Mouse (Mus musculus): ENCODE data around the gene Gm27021. TPM values are rescaled to one million over a fixed set of nuclear protein-coding genes. Genes with fewer than 3 reads are reported as not detected.
"Not testable (repeated sequence)": the region's sequence is repeated elsewhere in the genome, so short reads cannot be mapped to it uniquely, and the experiment has no call there.

The Gm27021 gene
- polyA plus RNA-seq, 1 experiment from 2014 or later: 4.7 TPM

DNA sequence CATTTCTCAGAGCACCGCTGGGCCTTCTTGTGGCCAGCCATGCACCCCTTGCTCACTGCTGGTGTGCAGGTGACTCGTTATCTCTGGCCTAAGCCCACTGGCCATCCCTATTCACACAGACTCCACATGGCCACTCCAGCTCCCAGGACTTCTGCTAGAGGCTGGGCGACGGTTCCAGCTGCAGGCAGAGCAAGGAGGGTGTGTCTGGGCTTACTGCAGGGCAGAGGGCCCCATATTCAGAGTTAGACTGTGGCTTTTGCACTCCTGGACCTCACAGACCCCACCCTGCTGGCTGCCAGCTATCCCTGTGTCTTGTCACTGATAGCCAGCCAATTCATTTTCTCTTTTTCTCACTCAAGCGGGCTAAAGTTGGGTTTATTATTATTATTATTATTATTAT is 16.2 kb upstream of the Gm27021 start:
- Histone ChIP-seq H3K36me3 (ENCODE audit: control insufficient read depth, insufficient read depth, low read length) (no peaks in the 10 kb centered on the region), H3K4me2 (replicated peaks; ENCODE audit: low read depth) (no peak overlapping the region), H3K9me3 (ENCODE audit: control insufficient read depth, low read length) (no peaks in the 10 kb centered on the region), H3K4me3 (ENCODE audit: low read depth, low read length) (no peak overlapping the region), H3K27ac (replicated peaks) (no peak overlapping the region), H3K27me3 (ENCODE audit: control insufficient read depth, insufficient read depth, low read length) (no peaks in the 10 kb centered on the region), H3K9ac (ENCODE audit: low read length) (no peak overlapping the region), H3K4me1 (replicated peaks; ENCODE audit: control insufficient read depth, insufficient read depth) (peaks cover 9% of the 10 kb centered on the region)
- ATAC-seq (ENCODE audit: low FRiP score, low TSS enrichment) (no peak), DNase-seq (ENCODE audit: low spot score) (no peak)
- 71% methylated on average over 5 of the region's 5 CpGs for WGBS
- TF ChIP-seq EP300 (optimal IDR thresholded peaks at IDR 0.05): no peak
- TF ChIP-seq CTCF (IDR thresholded peaks at IDR 0.05; ENCODE audit: low read depth): no peak

- Histone ChIP-seq H3K4me2 (replicated peaks; ENCODE audit: low read depth) (no peak overlapping the region), H3K4me1 (replicated peaks; ENCODE audit: control insufficient read depth, insufficient read depth) (peaks cover 9% of the 10 kb centered on the region), H3K4me3 (ENCODE audit: low read depth, low read length) (no peak overlapping the region), H3K9ac (ENCODE audit: low read length) (no peak overlapping the region), H3K9me3 (ENCODE audit: control insufficient read depth, low read length) (no peaks in the 10 kb centered on the region), H3K36me3 (ENCODE audit: control insufficient read depth, insufficient read depth, low read length) (no peaks in the 10 kb centered on the region), H3K27me3 (ENCODE audit: control insufficient read depth, insufficient read depth, low read length) (no peaks in the 10 kb centered on the region), H3K27ac (replicated peaks) (no peak overlapping the region)
- peak; percentile 66; the same call in 1 of the 2 replicates for ATAC-seq (ENCODE audit: low FRiP score, low TSS enrichment)
- TF ChIP-seq EP300 (optimal IDR thresholded peaks at IDR 0.05) (no peak), CTCF (IDR thresholded peaks at IDR 0.05; ENCODE audit: low read depth) (peak; percentile 88)
- 18% methylated on average over 10 of the region's 10 CpGs for WGBS
- DNase-seq (ENCODE audit: low spot score): peak; percentile 89
These were observed 15.7 kb upstream of the Gm27021 start for GRCm38 (mm10) chr8:120683602-120684001.

- DNase-seq (ENCODE audit: low spot score) (no peak), ATAC-seq (ENCODE audit: low FRiP score, low TSS enrichment) (no peak)
- WGBS: 80% methylated on average over 10 of the region's 10 CpGs
These were observed 13.2 kb upstream of the Gm27021 start for GRCm38 (mm10) chr8:120681113-120681512.

DNA sequence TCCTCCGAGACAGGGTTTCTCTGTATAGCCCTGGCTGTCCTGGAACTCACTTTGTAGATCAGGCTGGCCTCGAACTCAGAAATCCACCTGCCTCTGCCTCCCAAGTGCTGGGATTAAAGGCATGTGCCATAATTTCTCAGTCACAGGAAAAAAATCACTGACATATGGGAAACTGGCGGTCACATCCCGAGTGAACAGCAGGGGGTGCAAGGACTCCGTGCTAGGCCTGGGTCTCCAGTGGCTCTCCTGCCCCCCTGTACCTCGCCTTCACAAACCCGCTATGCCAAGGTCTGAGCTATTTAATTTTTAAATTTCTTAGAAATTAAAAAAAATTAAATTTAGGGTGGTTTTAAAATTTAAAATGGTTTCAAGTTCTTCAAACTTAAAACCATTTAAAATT is 12.5 kb upstream of the Gm27021 start:
- not testable (repeated sequence) for H3K4me3 ChIP-seq (ENCODE audit: low read depth, low read length); H3K9me3 ChIP-seq (ENCODE audit: control insufficient read depth, low read length); H3K27ac ChIP-seq (replicated peaks); H3K4me2 ChIP-seq (replicated peaks; ENCODE audit: low read depth); H3K9ac ChIP-seq (ENCODE audit: low read length); H3K36me3 ChIP-seq (ENCODE audit: control insufficient read depth, insufficient read depth, low read length); H3K27me3 ChIP-seq (ENCODE audit: control insufficient read depth, insufficient read depth, low read length); H3K4me1 ChIP-seq (replicated peaks; ENCODE audit: control insufficient read depth, insufficient read depth); ATAC-seq (ENCODE audit: low FRiP score, low TSS enrichment)
- WGBS: 47% methylated on average over 7 of the region's 7 CpGs
- peak; percentile 70 for DNase-seq (ENCODE audit: low spot score)
- peak; percentile 81 for TF ChIP-seq CTCF (IDR thresholded peaks at IDR 0.05; ENCODE audit: low read depth)

More at GRCm38 (mm10) chr8:120681113-120681512, 13.2 kb upstream of the Gm27021 start:
- no peak overlapping the region for H3K27ac ChIP-seq (replicated peaks)
- no peak overlapping the region for H3K9ac ChIP-seq (ENCODE audit: low read length)
- H3K9me3 ChIP-seq (ENCODE audit: control insufficient read depth, low read length): no peaks in the 10 kb centered on the region
- TF ChIP-seq EP300 (optimal IDR thresholded peaks at IDR 0.05): no peak
- H3K4me3 ChIP-seq (ENCODE audit: low read depth, low read length): no peak overlapping the region
- peaks cover 9% of the 10 kb centered on the region for H3K4me1 ChIP-seq (replicated peaks; ENCODE audit: control insufficient read depth, insufficient read depth)
- no peak overlapping the region for H3K4me2 ChIP-seq (replicated peaks; ENCODE audit: low read depth)
- H3K36me3 ChIP-seq (ENCODE audit: control insufficient read depth, insufficient read depth, low read length): no peaks in the 10 kb centered on the region
- no peaks in the 10 kb centered on the region for H3K27me3 ChIP-seq (ENCODE audit: control insufficient read depth, insufficient read depth, low read length)

DNA sequence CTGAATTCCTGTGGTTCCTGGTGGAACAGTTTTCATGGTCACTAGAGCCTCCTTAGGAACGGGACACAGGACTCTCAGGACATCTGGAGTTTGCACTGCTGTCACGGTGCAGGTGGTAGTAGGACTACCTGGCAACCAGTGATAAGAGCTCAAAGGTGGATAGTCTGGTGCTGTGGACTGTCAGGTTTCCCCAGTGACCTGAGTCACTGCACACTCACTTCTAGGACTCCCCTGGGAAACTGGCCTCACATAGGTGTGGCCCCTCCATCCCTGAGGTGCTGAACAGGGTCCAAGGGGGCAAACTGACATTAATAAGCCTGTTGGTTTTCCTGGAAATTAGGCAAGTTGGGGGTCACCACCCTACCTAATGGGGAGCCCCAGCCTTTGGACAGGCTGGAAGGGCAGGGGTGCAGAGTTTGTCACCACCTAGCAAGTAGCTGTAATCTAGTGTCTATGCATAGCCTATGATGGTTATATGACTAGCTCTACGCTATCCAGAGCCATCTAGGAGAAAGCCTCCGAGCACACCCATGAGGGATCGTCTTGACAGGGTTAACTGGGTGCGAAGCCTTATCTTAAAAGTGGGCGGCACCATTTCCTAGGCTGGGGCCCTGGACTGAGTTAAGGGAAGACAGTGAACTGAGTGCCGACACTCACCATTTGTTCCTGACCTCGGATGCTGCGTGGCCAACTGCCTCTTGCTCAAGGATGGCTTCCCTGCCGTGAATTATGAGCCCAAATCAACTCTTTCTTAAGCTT is 11.9 kb upstream of the Gm27021 start:
- no peak overlapping the region for H3K4me3 ChIP-seq (ENCODE audit: low read depth, low read length)
- H3K4me1 ChIP-seq (replicated peaks; ENCODE audit: control insufficient read depth, insufficient read depth): peaks cover 3% of the 10 kb centered on the region
- no peaks in the 10 kb centered on the region for H3K9me3 ChIP-seq (ENCODE audit: control insufficient read depth, low read length)
- H3K4me2 ChIP-seq (replicated peaks; ENCODE audit: low read depth): no peak overlapping the region
- no peaks in the 10 kb centered on the region for H3K36me3 ChIP-seq (ENCODE audit: control insufficient read depth, insufficient read depth, low read length)
- no peak overlapping the region for H3K9ac ChIP-seq (ENCODE audit: low read length)
- WGBS: 38% methylated on average over 11 of the region's 11 CpGs
- ATAC-seq (ENCODE audit: low FRiP score, low TSS enrichment) (peak; percentile 44; the same call in 1 of the 2 replicates), DNase-seq (ENCODE audit: low spot score) (no peak)
- no peak for TF ChIP-seq EP300 (optimal IDR thresholded peaks at IDR 0.05)
- TF ChIP-seq CTCF (IDR thresholded peaks at IDR 0.05; ENCODE audit: low read depth): no peak
- no peak overlapping the region for H3K27ac ChIP-seq (replicated peaks)
- H3K27me3 ChIP-seq (ENCODE audit: control insufficient read depth, insufficient read depth, low read length): no peaks in the 10 kb centered on the region

- no peak overlapping the region for H3K9ac ChIP-seq (ENCODE audit: low read length)
- H3K4me3 ChIP-seq (ENCODE audit: low read depth, low read length): no peak overlapping the region
- H3K4me2 ChIP-seq (replicated peaks; ENCODE audit: low read depth): no peak overlapping the region
- DNase-seq (ENCODE audit: low spot score) (peak; percentile 84), ATAC-seq (ENCODE audit: low FRiP score, low TSS enrichment) (peak; percentile 50)
- no peaks in the 10 kb centered on the region for H3K9me3 ChIP-seq (ENCODE audit: control insufficient read depth, low read length)
- no peaks in the 10 kb centered on the region; the same call in 1 of the 2 replicates for H3K4me1 ChIP-seq (replicated peaks; ENCODE audit: control insufficient read depth, insufficient read depth)
- H3K27ac ChIP-seq (replicated peaks): no peak overlapping the region
- H3K36me3 ChIP-seq (ENCODE audit: control insufficient read depth, insufficient read depth, low read length): 0 out of 2 replicates have a peak, but pooled peaks cover 1% of the 10 kb centered on the region
- TF ChIP-seq CTCF (IDR thresholded peaks at IDR 0.05; ENCODE audit: low read depth) (peak; percentile 98), EP300 (optimal IDR thresholded peaks at IDR 0.05) (no peak)
- H3K27me3 ChIP-seq (ENCODE audit: control insufficient read depth, insufficient read depth, low read length): no peaks in the 10 kb centered on the region
- WGBS: 13% methylated on average over 10 of the region's 10 CpGs
These were observed 10.6 kb upstream of the Gm27021 start for GRCm38 (mm10) chr8:120678447-120678846.

All from stomach, postnatal 0 days (tissue).